Mouse (Mus musculus): ENCODE data around the gene Txnrd2. TPM values are rescaled to one million over a fixed set of nuclear protein-coding genes. Genes with fewer than 3 reads are reported as not detected.

The Txnrd2 gene
- polyA plus RNA-seq, 1 experiment from 2014 or later, result 24.8 TPM

GRCm38 (mm10) chr16:18459955-18460370 lies 33.8 kb downstream of the Txnrd2 start:
- Histone ChIP-seq H3K4me2 (replicated peaks; ENCODE audit: low read depth) (peak overlapping the region; percentile 38), H3K9ac (ENCODE audit: low read depth, low read length) (no peak overlapping the region), H3K9me3 (ENCODE audit: control insufficient read depth) (no peaks in the 10 kb centered on the region), H3K4me3 (ENCODE audit: low read depth, low read length) (no peak overlapping the region), H3K4me1 (replicated peaks; ENCODE audit: control insufficient read depth, insufficient read depth, low read length) (peaks cover 4% of the 10 kb centered on the region; the same call in 1 of the 2 replicates), H3K27me3 (replicated peaks; ENCODE audit: control insufficient read depth, insufficient read depth, low read length) (no peaks in the 10 kb centered on the region), H3K36me3 (ENCODE audit: control insufficient read depth, insufficient read depth) (peaks cover 3% of the 10 kb centered on the region; the same call in 1 of the 2 replicates), H3K27ac (ENCODE audit: low read depth, low read length) (no peak overlapping the region)
- WGBS, result 6% methylated on average over 11 of the region's 11 CpGs
- peak; percentile 78 for ATAC-seq
- TF ChIP-seq CTCF (IDR thresholded peaks at IDR 0.05; ENCODE audit: low read depth), result no peak

GRCm38 (mm10) chr16:18460826-18461225 lies 34.6 kb downstream of the Txnrd2 start:
- WGBS, result 70% methylated on average over 3 of the region's 3 CpGs
- peaks cover 8% of the 10 kb centered on the region; the same call in 1 of the 2 replicates for H3K36me3 ChIP-seq (ENCODE audit: control insufficient read depth, insufficient read depth)
- no peaks in the 10 kb centered on the region for H3K27me3 ChIP-seq (replicated peaks; ENCODE audit: control insufficient read depth, insufficient read depth, low read length)
- H3K9ac ChIP-seq (ENCODE audit: low read depth, low read length), result no peak overlapping the region
- no peak for ATAC-seq
- no peaks in the 10 kb centered on the region for H3K9me3 ChIP-seq (ENCODE audit: control insufficient read depth)
- H3K4me3 ChIP-seq (ENCODE audit: low read depth, low read length), result no peak overlapping the region
- no peak overlapping the region for H3K27ac ChIP-seq (ENCODE audit: low read depth, low read length)
- no peak for TF ChIP-seq CTCF (IDR thresholded peaks at IDR 0.05; ENCODE audit: low read depth)
- H3K4me1 ChIP-seq (replicated peaks; ENCODE audit: control insufficient read depth, insufficient read depth, low read length), result peaks cover 4% of the 10 kb centered on the region; the same call in 1 of the 2 replicates
- H3K4me2 ChIP-seq (replicated peaks; ENCODE audit: low read depth), result no peak overlapping the region

GRCm38 (mm10) chr16:18462031-18462430 lies 35.8 kb downstream of the Txnrd2 start:
- no peak for ATAC-seq
- Histone ChIP-seq H3K4me2 (replicated peaks; ENCODE audit: low read depth) (no peak overlapping the region), H3K27ac (ENCODE audit: low read depth, low read length) (no peak overlapping the region), H3K4me1 (replicated peaks; ENCODE audit: control insufficient read depth, insufficient read depth, low read length) (peaks cover 4% of the 10 kb centered on the region; the same call in 1 of the 2 replicates), H3K27me3 (replicated peaks; ENCODE audit: control insufficient read depth, insufficient read depth, low read length) (no peaks in the 10 kb centered on the region), H3K36me3 (ENCODE audit: control insufficient read depth, insufficient read depth) (peaks cover 8% of the 10 kb centered on the region; the same call in 1 of the 2 replicates), H3K4me3 (ENCODE audit: low read depth, low read length) (no peak overlapping the region), H3K9me3 (ENCODE audit: control insufficient read depth) (no peaks in the 10 kb centered on the region), H3K9ac (ENCODE audit: low read depth, low read length) (no peak overlapping the region)
- no peak for TF ChIP-seq CTCF (IDR thresholded peaks at IDR 0.05; ENCODE audit: low read depth)
- 90% methylated on average over 9 of the region's 9 CpGs for WGBS

GRCm38 (mm10) chr16:18462598-18462997 lies 36.4 kb downstream of the Txnrd2 start:
- Histone ChIP-seq H3K27me3 (replicated peaks; ENCODE audit: control insufficient read depth, insufficient read depth, low read length) (no peaks in the 10 kb centered on the region), H3K4me3 (ENCODE audit: low read depth, low read length) (no peak overlapping the region), H3K4me1 (replicated peaks; ENCODE audit: control insufficient read depth, insufficient read depth, low read length) (peaks cover 4% of the 10 kb centered on the region; the same call in 1 of the 2 replicates), H3K36me3 (ENCODE audit: control insufficient read depth, insufficient read depth) (peaks cover 8% of the 10 kb centered on the region; the same call in 1 of the 2 replicates), H3K4me2 (replicated peaks; ENCODE audit: low read depth) (no peak overlapping the region), H3K27ac (ENCODE audit: low read depth, low read length) (no peak overlapping the region), H3K9me3 (ENCODE audit: control insufficient read depth) (no peaks in the 10 kb centered on the region), H3K9ac (ENCODE audit: low read depth, low read length) (no peak overlapping the region)
- 69% methylated on average over 8 of the region's 8 CpGs for WGBS
- TF ChIP-seq CTCF (IDR thresholded peaks at IDR 0.05; ENCODE audit: low read depth), result no peak
- ATAC-seq, result no peak

- no peak for ATAC-seq
- Histone ChIP-seq H3K36me3 (ENCODE audit: control insufficient read depth, insufficient read depth) (peaks cover 11% of the 10 kb centered on the region; the same call in 1 of the 2 replicates), H3K4me1 (replicated peaks; ENCODE audit: control insufficient read depth, insufficient read depth, low read length) (peaks cover 1% of the 10 kb centered on the region; the same call in 1 of the 2 replicates), H3K4me2 (replicated peaks; ENCODE audit: low read depth) (no peak overlapping the region), H3K27ac (ENCODE audit: low read depth, low read length) (no peak overlapping the region), H3K9ac (ENCODE audit: low read depth, low read length) (no peak overlapping the region), H3K9me3 (ENCODE audit: control insufficient read depth) (no peaks in the 10 kb centered on the region), H3K27me3 (replicated peaks; ENCODE audit: control insufficient read depth, insufficient read depth, low read length) (no peaks in the 10 kb centered on the region), H3K4me3 (ENCODE audit: low read depth, low read length) (no peak overlapping the region)
- 58% methylated on average over 3 of the region's 3 CpGs for WGBS
- TF ChIP-seq CTCF (IDR thresholded peaks at IDR 0.05; ENCODE audit: low read depth), result no peak
Measured at GRCm38 (mm10) chr16:18464271-18464670, 38.1 kb downstream of the Txnrd2 start.

- H3K9me3 ChIP-seq (ENCODE audit: control insufficient read depth), result no peaks in the 10 kb centered on the region
Measured at GRCm38 (mm10) chr16:18470829-18471228, 44.6 kb downstream of the Txnrd2 start.

More at GRCm38 (mm10) chr16:18470829-18471228, 44.6 kb downstream of the Txnrd2 start:
- Histone ChIP-seq H3K36me3 (ENCODE audit: control insufficient read depth, insufficient read depth) (peaks cover 27% of the 10 kb centered on the region; the same call in 1 of the 2 replicates), H3K4me1 (replicated peaks; ENCODE audit: control insufficient read depth, insufficient read depth, low read length) (no peaks in the 10 kb centered on the region), H3K9ac (ENCODE audit: low read depth, low read length) (no peak overlapping the region), H3K27ac (ENCODE audit: low read depth, low read length) (no peak overlapping the region), H3K4me3 (ENCODE audit: low read depth, low read length) (no peak overlapping the region), H3K4me2 (replicated peaks; ENCODE audit: low read depth) (no peak overlapping the region), H3K27me3 (replicated peaks; ENCODE audit: control insufficient read depth, insufficient read depth, low read length) (no peaks in the 10 kb centered on the region)
- TF ChIP-seq CTCF (IDR thresholded peaks at IDR 0.05; ENCODE audit: low read depth), result peak; percentile 60
- WGBS, result 54% methylated on average over 1 of the region's 1 CpGs
- ATAC-seq, result no peak

All from intestine, postnatal 0 days (tissue).